Mouse (Mus musculus) embryonic facial prominence, embryonic 11.5 days (tissue): ENCODE results near the gene Wnt5a. TPM values are rescaled to one million over a fixed set of nuclear protein-coding genes. Genes with fewer than 3 reads are reported as not detected.

ENCODE experiments used
- ATAC-seq: fragments of 200-750 bp; cut with Nextera tagmentation; replicated peaks from 2 replicates; pipeline ENCODE4 v1.8.0; 2017; ENCODE audit warnings: low read depth; ENCODE audit not compliant: insufficient number of reproducible peaks, low FRiP score, low TSS enrichment
- DNase-seq: peaks from one replicate; pipeline ENCODE4 v3.0.0-alpha.2; 2015; ENCODE audit warnings: low spot score
- H3K27ac ChIP-seq: fragments of 300-500 bp; sonication (generic); replicated peaks from 2 replicates; pipeline ENCODE4 v1.5.1; 2014; ENCODE audit warnings: mild to moderate bottlenecking, low read depth, low read length, control low read depth
- H3K27me3 ChIP-seq: fragments of 300-500 bp; sonication (generic); 2 replicates; pipeline ENCODE4 v1.6.1; 2014; ENCODE audit warnings: mild to moderate bottlenecking, low read length, moderate library complexity, mixed read lengths; ENCODE audit not compliant: control insufficient read depth, insufficient read depth
- H3K36me3 ChIP-seq: fragments of 300-500 bp; sonication (generic); replicated peaks from 2 replicates; pipeline ENCODE4 v1.6.1; 2014; ENCODE audit warnings: low read depth, mild to moderate bottlenecking, low read length, moderate library complexity, mixed read lengths; ENCODE audit not compliant: control insufficient read depth, insufficient read depth
- H3K4me1 ChIP-seq: fragments of 300-500 bp; sonication (generic); 2 replicates; pipeline ENCODE4 v1.6.1; 2014; ENCODE audit warnings: low read length, mixed read lengths; ENCODE audit not compliant: control insufficient read depth, insufficient read depth
- H3K4me2 ChIP-seq: fragments of 300-500 bp; sonication (generic); 2 replicates; pipeline ENCODE4 v1.6.1; 2014; ENCODE audit warnings: low read depth, mild to moderate bottlenecking, control low read depth, low read length, moderate library complexity
- H3K4me3 ChIP-seq: fragments of 300-500 bp; sonication (generic); 2 replicates; pipeline ENCODE4 v1.5.1; 2014; ENCODE audit warnings: low read depth, low read length, control low read depth
- H3K9ac ChIP-seq: fragments of 300-500 bp; sonication (generic); replicated peaks from 2 replicates; pipeline ENCODE4 v1.6.1; 2014; ENCODE audit warnings: mild to moderate bottlenecking, control low read depth, low read length
- H3K9me3 ChIP-seq: fragments of 300-500 bp; sonication (generic); replicated peaks from 2 replicates; pipeline ENCODE4 v1.6.1; 2016; ENCODE audit warnings: mild to moderate bottlenecking, low read length, inconsistent platforms, mixed read lengths; ENCODE audit not compliant: control insufficient read depth
- WGBS: fragments of 180-500 bp; shearing (Covaris S2); extraction: QIAGEN DNeasy Blood & Tissue Kit; methylation state at CpG from one replicate; pipeline ENCODE4 v1.1.7; 2014; 5-methylcytosine and 5-hydroxymethylcytosine counted together
- polyA plus RNA-seq: library from polyadenylated mRNA; unstranded; fragments of >200 nt; fragmentation: Nextera tagmentation; extraction: Ambion mirVana; gene quantifications from 2 replicates; pipeline ENCODE4 v1.2.1, GENCODE M21; 2014

The Wnt5a gene
- polyA plus RNA-seq, 1 experiment from 2014 or later = 66.6 TPM

GRCm38 (mm10) chr14:28475421-28475820, 29.1 kb upstream of the Wnt5a start:
- H3K9me3 ChIP-seq = no peaks in the 10 kb centered on the region
- H3K27ac ChIP-seq = no peak overlapping the region
- ATAC-seq = no peak
- no peaks in the 10 kb centered on the region; the same call in 1 of the 2 replicates for H3K4me1 ChIP-seq
- no peak for DNase-seq
- WGBS = 56% methylated on average over 7 of the region's 7 CpGs
- no peaks in the 10 kb centered on the region for H3K27me3 ChIP-seq
- no peaks in the 10 kb centered on the region for H3K36me3 ChIP-seq
- H3K4me3 ChIP-seq = no peak overlapping the region
- no peak overlapping the region for H3K9ac ChIP-seq
- no peak overlapping the region for H3K4me2 ChIP-seq

GRCm38 (mm10) chr14:28476746-28477145, 27.8 kb upstream of the Wnt5a start:
- Histone ChIP-seq H3K27ac (no peak overlapping the region), H3K4me1 (no peaks in the 10 kb centered on the region; the same call in 1 of the 2 replicates), H3K4me3 (no peak overlapping the region), H3K36me3 (no peaks in the 10 kb centered on the region), H3K9me3 (no peaks in the 10 kb centered on the region), H3K4me2 (no peak overlapping the region), H3K9ac (no peak overlapping the region), H3K27me3 (no peaks in the 10 kb centered on the region)
- 76% methylated on average over 3 of the region's 3 CpGs for WGBS
- DNase-seq = no peak
- ATAC-seq = no peak

- DNase-seq = no peak
- Histone ChIP-seq H3K9ac (no peak overlapping the region), H3K4me2 (no peak overlapping the region), H3K36me3 (no peaks in the 10 kb centered on the region), H3K4me1 (no peaks in the 10 kb centered on the region), H3K9me3 (no peaks in the 10 kb centered on the region), H3K27ac (no peak overlapping the region), H3K4me3 (no peak overlapping the region), H3K27me3 (no peaks in the 10 kb centered on the region)
- ATAC-seq = no peak
- WGBS = 86% methylated on average over 1 of the region's 1 CpGs
Measured at GRCm38 (mm10) chr14:28480866-28481265, 23.7 kb upstream of the Wnt5a start.

- Histone ChIP-seq H3K36me3 (no peaks in the 10 kb centered on the region), H3K9me3 (no peaks in the 10 kb centered on the region), H3K4me2 (no peak overlapping the region), H3K27ac (no peak overlapping the region), H3K9ac (no peak overlapping the region), H3K4me3 (no peak overlapping the region), H3K27me3 (no peaks in the 10 kb centered on the region), H3K4me1 (no peaks in the 10 kb centered on the region)
- ATAC-seq (no peak), DNase-seq (no peak)
- WGBS = 94% methylated on average over 4 of the region's 4 CpGs
Measured at GRCm38 (mm10) chr14:28493806-28494205, 10.7 kb upstream of the Wnt5a start.

GRCm38 (mm10) chr14:28494273-28494672, 10.3 kb upstream of the Wnt5a start:
- Histone ChIP-seq H3K27me3 (no peaks in the 10 kb centered on the region), H3K9ac (no peak overlapping the region), H3K4me1 (no peaks in the 10 kb centered on the region), H3K27ac (no peak overlapping the region), H3K4me2 (no peak overlapping the region), H3K4me3 (no peak overlapping the region), H3K36me3 (no peaks in the 10 kb centered on the region), H3K9me3 (no peaks in the 10 kb centered on the region)
- no peak for DNase-seq
- no peak for ATAC-seq
- whole genome bisulfite sequencing = 84% methylated on average over 5 of the region's 5 CpGs

GRCm38 (mm10) chr14:28501216-28501878, 3.2 kb upstream of the Wnt5a start:
- H3K9ac ChIP-seq = no peak overlapping the region
- H3K36me3 ChIP-seq = no peaks in the 10 kb centered on the region
- no peaks in the 10 kb centered on the region; the same call in 1 of the 2 replicates for H3K4me1 ChIP-seq
- no peak for ATAC-seq
- H3K4me3 ChIP-seq = no peak overlapping the region
- H3K9me3 ChIP-seq = no peaks in the 10 kb centered on the region
- no peaks in the 10 kb centered on the region for H3K27me3 ChIP-seq
- DNase-seq = no peak
- 84% methylated on average over 12 of the region's 12 CpGs for WGBS
- no peak overlapping the region for H3K4me2 ChIP-seq
- no peak overlapping the region for H3K27ac ChIP-seq

GRCm38 (mm10) chr14:28503276-28503675, 1.3 kb upstream of the Wnt5a start:
- H3K9ac ChIP-seq = no peak overlapping the region
- no peak overlapping the region for H3K27ac ChIP-seq
- WGBS = 84% methylated on average over 2 of the region's 2 CpGs
- no peak overlapping the region for H3K4me3 ChIP-seq
- no peak for ATAC-seq
- no peaks in the 10 kb centered on the region for H3K27me3 ChIP-seq
- peaks cover 1% of the 10 kb centered on the region; the same call in 1 of the 2 replicates for H3K4me1 ChIP-seq
- H3K36me3 ChIP-seq = no peaks in the 10 kb centered on the region
- DNase-seq = no peak
- H3K4me2 ChIP-seq = no peak overlapping the region
- H3K9me3 ChIP-seq = no peaks in the 10 kb centered on the region

- H3K4me2 ChIP-seq = peak overlapping the region; percentile 82
- peak overlapping the region; percentile 96 for H3K27ac ChIP-seq
- H3K9me3 ChIP-seq = no peaks in the 10 kb centered on the region
- H3K27me3 ChIP-seq = no peaks in the 10 kb centered on the region
- ATAC-seq (peak; percentile 50), DNase-seq (peak; percentile 74)
- H3K36me3 ChIP-seq = no peaks in the 10 kb centered on the region
- H3K4me1 ChIP-seq = peaks cover 2% of the 10 kb centered on the region
- WGBS = under 1% methylated on average over 22 of the region's 22 CpGs
- peak overlapping the region; percentile 79 for H3K4me3 ChIP-seq
- H3K9ac ChIP-seq = peak overlapping the region; percentile 94
Measured at GRCm38 (mm10) chr14:28505051-28505585, 568 bp downstream of the Wnt5a start.
